Mouse (Mus musculus) v-Abl transformed pro-B cells (cell line): ENCODE measurements at regions not wholly inside any gene's neighbourhood (a gene's known extent, or its start where the extent isn't known, plus 50 kb on each side); places are given as distances from the start of the nearest gene placed in this dataset.

Experiments
- in situ Hi-C, 2 experiments: fragments of 400-800 bp; cut with MboI; formaldehyde crosslinking; loops; one replicate each; pipeline ENCODE4 v1.15.1; 2025; ENCODE audit not compliant: unreplicated experiment in 2 of 2

- in situ Hi-C loops, result no loop called here
Measured at GRCm38 (mm10) chr2:75133298-75134080, 307.9 kb downstream of the Mtx2 start.

- in situ Hi-C loops, result no loop called here
Measured at GRCm38 (mm10) chr2:75136618-75137017, 311.0 kb downstream of the Mtx2 start.

GRCm38 (mm10) chr2:75137133-75137982 lies 311.8 kb downstream of the Mtx2 start:
- in situ Hi-C loops, result no loop called here

- in situ Hi-C loops, result no loop called here
Measured at GRCm38 (mm10) chr2:75137983-75138745, 312.6 kb downstream of the Mtx2 start.

GRCm38 (mm10) chr2:75138746-75139060 lies 313.1 kb downstream of the Mtx2 start:
- in situ Hi-C loops, result no loop called here

- in situ Hi-C loops, result no loop called here
Measured at GRCm38 (mm10) chr2:75139544-75139943, 313.9 kb downstream of the Mtx2 start.

- in situ Hi-C loops, result no loop called here
Measured at GRCm38 (mm10) chr2:75142675-75143074, 317.1 kb downstream of the Mtx2 start.

GRCm38 (mm10) chr2:75144861-75145260 lies 319.3 kb downstream of the Mtx2 start:
- in situ Hi-C loops, result no loop called here

GRCm38 (mm10) chr2:75146256-75146655 lies 320.7 kb downstream of the Mtx2 start:
- in situ Hi-C loops, result no loop called here

- in situ Hi-C loops, result no loop called here
Measured at GRCm38 (mm10) chr2:75147399-75147798, 321.8 kb downstream of the Mtx2 start.

- in situ Hi-C loops, result no loop called here
Measured at GRCm38 (mm10) chr2:75147967-75148366, 322.4 kb downstream of the Mtx2 start.

- in situ Hi-C loops, result no loop called here
Measured at GRCm38 (mm10) chr2:75149036-75149435, 323.4 kb downstream of the Mtx2 start.

- in situ Hi-C loops, result no loop called here
Measured at GRCm38 (mm10) chr2:75149562-75149961, 324.0 kb downstream of the Mtx2 start.

GRCm38 (mm10) chr2:75150986-75151385 lies 325.4 kb downstream of the Mtx2 start:
- in situ Hi-C loops, result loop anchor here (10.0 to 25.0 kb wide), 3 partner anchors 434 to 446 kb away; partner anchors contain the start of genes Hoxd8 (in 2 of the 2), Hoxd3 (in 1 of the 2) and Hoxd4 (in 1 of the 2)

- in situ Hi-C loops, result loop anchor here (10.0 to 25.0 kb wide), 3 partner anchors 433 to 447 kb away; partner anchors contain the start of genes Hoxd8 (in 2 of the 2), Hoxd3 (in 1 of the 2) and Hoxd4 (in 1 of the 2)
Measured at GRCm38 (mm10) chr2:75151519-75151918, 325.9 kb downstream of the Mtx2 start.

- in situ Hi-C loops, result loop anchor here (10.0 to 25.0 kb wide), 3 partner anchors 432 to 448 kb away; partner anchors contain the start of genes Hoxd8 (in 2 of the 2), Hoxd3 (in 1 of the 2) and Hoxd4 (in 1 of the 2)
Measured at GRCm38 (mm10) chr2:75152477-75152990, 326.9 kb downstream of the Mtx2 start.

- in situ Hi-C loops, result loop anchor here (10.0 to 25.0 kb wide), 3 partner anchors 430 to 450 kb away; partner anchors contain the start of genes Hoxd8 (in 2 of the 2), Hoxd3 (in 1 of the 2) and Hoxd4 (in 1 of the 2)
Measured at GRCm38 (mm10) chr2:75154448-75154847, 328.8 kb downstream of the Mtx2 start.

- in situ Hi-C loops, result loop anchor here (10.0 to 25.0 kb wide), 3 partner anchors 426 to 454 kb away; partner anchors contain the start of genes Hoxd8 (in 2 of the 2), Hoxd3 (in 1 of the 2) and Hoxd4 (in 1 of the 2)
Measured at GRCm38 (mm10) chr2:75158581-75158980, 333.0 kb downstream of the Mtx2 start.

GRCm38 (mm10) chr2:75161075-75161474 lies 335.5 kb downstream of the Mtx2 start:
- in situ Hi-C loops, result loop anchor here in 1 of 2 experiments (25.0 kb wide), 1 partner anchor 449 kb away; the partner anchor contains the start of genes Hoxd3, Hoxd4 and Hoxd8

- in situ Hi-C loops, result loop anchor here in 1 of 2 experiments (25.0 kb wide), 1 partner anchor 453 kb away; the partner anchor contains the start of genes Hoxd3, Hoxd4 and Hoxd8
Measured at GRCm38 (mm10) chr2:75164987-75165386, 339.4 kb downstream of the Mtx2 start.
